Mouse (Mus musculus): Measurements from ENCODE around the gene F2rl2. TPM values are rescaled to one million over a fixed set of nuclear protein-coding genes. Genes with fewer than 3 reads are reported as not detected.
A peak's percentile ranks its signal among the peaks of the same experiment; 100 is the strongest.

F2rl2 gene
- polyA plus RNA-seq, 1 experiment from 2014 or later: 1.7 TPM

- no peaks in the 10 kb centered on the region for H3K9me3 ChIP-seq (ENCODE audit: control insufficient read depth, low read length)
- H3K27ac ChIP-seq (ENCODE audit: low read depth, low read length): no peak overlapping the region
- H3K4me1 ChIP-seq (ENCODE audit: control insufficient read depth, insufficient read depth, low read length): no peaks in the 10 kb centered on the region
- 96% methylated on average over 1 of the region's 1 CpGs for WGBS
- ATAC-seq (ENCODE audit: low read depth): no peak
- H3K9ac ChIP-seq (replicated peaks; ENCODE audit: low read depth, low read length): no peak overlapping the region
- no peaks in the 10 kb centered on the region for H3K36me3 ChIP-seq (ENCODE audit: control insufficient read depth, insufficient read depth, low read length)
- no peak overlapping the region for H3K4me3 ChIP-seq (ENCODE audit: low read depth, low read length)
- no peak overlapping the region for H3K4me2 ChIP-seq (ENCODE audit: low read depth, low read length)
- no peaks in the 10 kb centered on the region for H3K27me3 ChIP-seq (ENCODE audit: control insufficient read depth, insufficient read depth, low read length)
Measured at GRCm38 (mm10) chr13:95688576-95688975, 8.1 kb upstream of the F2rl2 start.

GRCm38 (mm10) chr13:95692201-95692600 lies 4.5 kb upstream of the F2rl2 start:
- WGBS: 65% methylated on average over 8 of the region's 8 CpGs
- Histone ChIP-seq H3K27me3 (ENCODE audit: control insufficient read depth, insufficient read depth, low read length) (no peaks in the 10 kb centered on the region), H3K36me3 (ENCODE audit: control insufficient read depth, insufficient read depth, low read length) (no peaks in the 10 kb centered on the region), H3K9me3 (ENCODE audit: control insufficient read depth, low read length) (no peaks in the 10 kb centered on the region), H3K9ac (replicated peaks; ENCODE audit: low read depth, low read length) (no peak overlapping the region), H3K4me1 (ENCODE audit: control insufficient read depth, insufficient read depth, low read length) (no peaks in the 10 kb centered on the region), H3K4me2 (ENCODE audit: low read depth, low read length) (no peak overlapping the region), H3K4me3 (ENCODE audit: low read depth, low read length) (no peak overlapping the region), H3K27ac (ENCODE audit: low read depth, low read length) (peak overlapping the region; percentile 34; the same call in 1 of the 2 replicates)
- ATAC-seq (ENCODE audit: low read depth): no peak; the same call in 1 of the 2 replicates

GRCm38 (mm10) chr13:95696120-95696653 lies 466 bp upstream of the F2rl2 start:
- Histone ChIP-seq H3K9ac (replicated peaks; ENCODE audit: low read depth, low read length) (no peak overlapping the region), H3K4me2 (ENCODE audit: low read depth, low read length) (no peak overlapping the region), H3K4me1 (ENCODE audit: control insufficient read depth, insufficient read depth, low read length) (no peaks in the 10 kb centered on the region), H3K27ac (ENCODE audit: low read depth, low read length) (peak overlapping the region; percentile 44; the same call in 1 of the 2 replicates), H3K36me3 (ENCODE audit: control insufficient read depth, insufficient read depth, low read length) (no peaks in the 10 kb centered on the region), H3K27me3 (ENCODE audit: control insufficient read depth, insufficient read depth, low read length) (no peaks in the 10 kb centered on the region), H3K9me3 (ENCODE audit: control insufficient read depth, low read length) (no peaks in the 10 kb centered on the region), H3K4me3 (ENCODE audit: low read depth, low read length) (no peak overlapping the region)
- 62% methylated on average over 9 of the region's 9 CpGs for WGBS
- peak; percentile 60; the same call in 1 of the 2 replicates for ATAC-seq (ENCODE audit: low read depth)

GRCm38 (mm10) chr13:95697874-95698273 lies 1.2 kb downstream of the F2rl2 start:
- H3K4me3 ChIP-seq (ENCODE audit: low read depth, low read length): no peak overlapping the region
- H3K4me1 ChIP-seq (ENCODE audit: control insufficient read depth, insufficient read depth, low read length): no peaks in the 10 kb centered on the region
- H3K9ac ChIP-seq (replicated peaks; ENCODE audit: low read depth, low read length): no peak overlapping the region
- no peaks in the 10 kb centered on the region for H3K9me3 ChIP-seq (ENCODE audit: control insufficient read depth, low read length)
- H3K27ac ChIP-seq (ENCODE audit: low read depth, low read length): no peak overlapping the region
- ATAC-seq (ENCODE audit: low read depth): no peak
- H3K4me2 ChIP-seq (ENCODE audit: low read depth, low read length): no peak overlapping the region
- no peaks in the 10 kb centered on the region for H3K27me3 ChIP-seq (ENCODE audit: control insufficient read depth, insufficient read depth, low read length)
- 24% methylated on average over 6 of the region's 6 CpGs for WGBS
- no peaks in the 10 kb centered on the region for H3K36me3 ChIP-seq (ENCODE audit: control insufficient read depth, insufficient read depth, low read length)

GRCm38 (mm10) chr13:95703376-95703775 lies 6.7 kb downstream of the F2rl2 start:
- H3K9ac ChIP-seq (replicated peaks; ENCODE audit: low read depth, low read length): no peak overlapping the region
- no peaks in the 10 kb centered on the region for H3K9me3 ChIP-seq (ENCODE audit: control insufficient read depth, low read length)
- no peaks in the 10 kb centered on the region for H3K4me1 ChIP-seq (ENCODE audit: control insufficient read depth, insufficient read depth, low read length)
- no peaks in the 10 kb centered on the region for H3K27me3 ChIP-seq (ENCODE audit: control insufficient read depth, insufficient read depth, low read length)
- no peak overlapping the region for H3K27ac ChIP-seq (ENCODE audit: low read depth, low read length)
- no peaks in the 10 kb centered on the region for H3K36me3 ChIP-seq (ENCODE audit: control insufficient read depth, insufficient read depth, low read length)
- H3K4me2 ChIP-seq (ENCODE audit: low read depth, low read length): no peak overlapping the region
- no peak overlapping the region for H3K4me3 ChIP-seq (ENCODE audit: low read depth, low read length)
- WGBS: 75% methylated on average over 5 of the region's 5 CpGs
- ATAC-seq (ENCODE audit: low read depth): no peak

- WGBS: 95% methylated on average over 6 of the region's 6 CpGs
- Histone ChIP-seq H3K4me3 (ENCODE audit: low read depth, low read length) (no peak overlapping the region), H3K4me1 (ENCODE audit: control insufficient read depth, insufficient read depth, low read length) (no peaks in the 10 kb centered on the region), H3K4me2 (ENCODE audit: low read depth, low read length) (no peak overlapping the region), H3K9me3 (ENCODE audit: control insufficient read depth, low read length) (no peaks in the 10 kb centered on the region), H3K9ac (replicated peaks; ENCODE audit: low read depth, low read length) (no peak overlapping the region), H3K27me3 (ENCODE audit: control insufficient read depth, insufficient read depth, low read length) (no peaks in the 10 kb centered on the region), H3K27ac (ENCODE audit: low read depth, low read length) (no peak overlapping the region), H3K36me3 (ENCODE audit: control insufficient read depth, insufficient read depth, low read length) (no peaks in the 10 kb centered on the region)
- no peak for ATAC-seq (ENCODE audit: low read depth)
Measured at GRCm38 (mm10) chr13:95705589-95705988, 8.9 kb downstream of the F2rl2 start.

- no peak overlapping the region for H3K4me2 ChIP-seq (ENCODE audit: low read depth, low read length)
- H3K27ac ChIP-seq (ENCODE audit: low read depth, low read length): no peak overlapping the region
- H3K27me3 ChIP-seq (ENCODE audit: control insufficient read depth, insufficient read depth, low read length): no peaks in the 10 kb centered on the region
- H3K4me3 ChIP-seq (ENCODE audit: low read depth, low read length): no peak overlapping the region
- no peak overlapping the region for H3K9ac ChIP-seq (replicated peaks; ENCODE audit: low read depth, low read length)
- H3K9me3 ChIP-seq (ENCODE audit: control insufficient read depth, low read length): no peaks in the 10 kb centered on the region
- no peaks in the 10 kb centered on the region for H3K4me1 ChIP-seq (ENCODE audit: control insufficient read depth, insufficient read depth, low read length)
- ATAC-seq (ENCODE audit: low read depth): no peak
- H3K36me3 ChIP-seq (ENCODE audit: control insufficient read depth, insufficient read depth, low read length): no peaks in the 10 kb centered on the region
Measured at GRCm38 (mm10) chr13:95712054-95712453, 15.4 kb downstream of the F2rl2 start.

GRCm38 (mm10) chr13:95712570-95713268 lies 16.1 kb downstream of the F2rl2 start:
- no peaks in the 10 kb centered on the region for H3K27me3 ChIP-seq (ENCODE audit: control insufficient read depth, insufficient read depth, low read length)
- no peak overlapping the region for H3K9ac ChIP-seq (replicated peaks; ENCODE audit: low read depth, low read length)
- H3K27ac ChIP-seq (ENCODE audit: low read depth, low read length): no peak overlapping the region
- ATAC-seq (ENCODE audit: low read depth): no peak
- no peaks in the 10 kb centered on the region for H3K9me3 ChIP-seq (ENCODE audit: control insufficient read depth, low read length)
- 95% methylated on average over 9 of the region's 9 CpGs for WGBS
- H3K4me1 ChIP-seq (ENCODE audit: control insufficient read depth, insufficient read depth, low read length): no peaks in the 10 kb centered on the region
- H3K4me2 ChIP-seq (ENCODE audit: low read depth, low read length): no peak overlapping the region
- H3K4me3 ChIP-seq (ENCODE audit: low read depth, low read length): no peak overlapping the region
- no peaks in the 10 kb centered on the region for H3K36me3 ChIP-seq (ENCODE audit: control insufficient read depth, insufficient read depth, low read length)

- Histone ChIP-seq H3K27me3 (ENCODE audit: control insufficient read depth, insufficient read depth, low read length) (no peaks in the 10 kb centered on the region), H3K9me3 (ENCODE audit: control insufficient read depth, low read length) (no peaks in the 10 kb centered on the region), H3K36me3 (ENCODE audit: control insufficient read depth, insufficient read depth, low read length) (no peaks in the 10 kb centered on the region), H3K27ac (ENCODE audit: low read depth, low read length) (no peak overlapping the region), H3K4me2 (ENCODE audit: low read depth, low read length) (no peak overlapping the region), H3K4me1 (ENCODE audit: control insufficient read depth, insufficient read depth, low read length) (no peaks in the 10 kb centered on the region), H3K4me3 (ENCODE audit: low read depth, low read length) (no peak overlapping the region), H3K9ac (replicated peaks; ENCODE audit: low read depth, low read length) (no peak overlapping the region)
- ATAC-seq (ENCODE audit: low read depth): no peak
- 65% methylated on average over 3 of the region's 3 CpGs for WGBS
Measured at GRCm38 (mm10) chr13:95714271-95714975, 17.8 kb downstream of the F2rl2 start.
